Mouse (Mus musculus): ENCODE data around the gene Adgrv1.

GRCm38 (mm10) chr13:81656091-81656850 is 23.3 kb upstream of the Adgrv1 start:
- TF ChIP-seq POLR2A (IDR thresholded peaks at IDR 0.05; ENCODE audit: low read depth, low read length) (no peak), CTCF (IDR thresholded peaks at IDR 0.05; ENCODE audit: extremely low read depth, insufficient read length, insufficient replicate concordance, low read depth, low read length) (no peak)
